Mouse (Mus musculus) lung, adult 2 months (tissue): ENCODE measurements around the gene Lmod3. TPM values are rescaled to one million over a fixed set of nuclear protein-coding genes. Genes with fewer than 3 reads are reported as not detected.

Experiments
- DNase-seq: peaks from one replicate; pipeline ENCODE4 v3.0.0; 2022
- H3K4me1 ChIP-seq: fragments of 200-500 bp; 2 replicates; pipeline ENCODE4 v1.6.1; 2011; ENCODE audit warnings: low read length; ENCODE audit not compliant: control insufficient read depth, insufficient read depth
- H3K4me3 ChIP-seq: fragments of 200-500 bp; replicated peaks from 2 replicates; pipeline ENCODE3; 2011; ENCODE audit warnings: low read depth, mild to moderate bottlenecking, control low read depth, low read length; ENCODE audit errors: extremely low read depth
- CTCF ChIP-seq: fragments of 200-500 bp; IDR thresholded peaks from 2 replicates; pipeline ENCODE4 v1.5.1; 2011; ENCODE audit warnings: mild to moderate bottlenecking, low read length, control low read depth; ENCODE audit not compliant: insufficient read depth
- POLR2A ChIP-seq: fragments of 200-500 bp; IDR thresholded peaks from 2 replicates; pipeline ENCODE4 v1.6.1; 2011; ENCODE audit warnings: low read depth, mild to moderate bottlenecking, control low read depth, low read length, borderline replicate concordance; ENCODE audit errors: extremely low read depth
- WGBS: fragments of 180-500 bp; shearing (Covaris S2); methylation state at CpG from one replicate; pipeline ENCODE4 v1.1.7; 2018; 5-methylcytosine and 5-hydroxymethylcytosine counted together
- polyA plus RNA-seq: library from polyadenylated mRNA; depleted of rRNA; stranded (reverse); fragments of >200 nt; gene quantifications from 2 replicates; pipeline ENCODE4 v1.2.3, GENCODE M21; 2012

Lmod3 gene
- polyA plus RNA-seq, 1 experiment = 2.0 TPM

DNA sequence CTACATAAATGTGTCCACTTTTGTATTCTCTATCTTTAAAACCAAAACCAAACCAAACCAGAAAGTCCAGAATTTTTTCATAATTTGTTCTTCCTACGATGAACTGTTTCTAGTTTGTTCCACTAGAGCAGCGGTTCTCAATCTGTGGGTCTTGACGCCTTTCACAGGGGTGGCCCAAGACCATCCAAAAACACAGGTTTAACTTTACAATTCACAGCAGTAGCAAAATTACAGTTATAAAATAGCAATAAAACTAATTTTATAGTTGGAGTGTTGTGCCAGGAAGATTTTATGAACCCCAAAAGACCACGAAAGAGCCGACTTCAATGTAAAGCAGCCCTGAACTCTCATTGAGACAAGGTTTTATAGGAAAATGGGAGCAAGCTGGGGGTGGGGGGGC lies 16.5 kb downstream of the Lmod3 start:
- Histone ChIP-seq H3K4me3 (no peak overlapping the region), H3K4me1 (no peaks in the 10 kb centered on the region)
- TF ChIP-seq POLR2A (no peak), CTCF (no peak)
- no peak for DNase-seq
- WGBS = 94% methylated on average over 5 of the region's 5 CpGs

- no peak overlapping the region for H3K4me3 ChIP-seq
- 71% methylated on average over 7 of the region's 7 CpGs for WGBS
- H3K4me1 ChIP-seq = no peaks in the 10 kb centered on the region
- TF ChIP-seq POLR2A (no peak), CTCF (no peak)
- no peak for DNase-seq
These were observed 17.5 kb downstream of the Lmod3 start for GRCm38 (mm10) chr6:97234911-97235668.

GRCm38 (mm10) chr6:97227067-97227847 lies 25.3 kb downstream of the Lmod3 start:
- no peak for TF ChIP-seq POLR2A
- no peak for TF ChIP-seq CTCF
- Histone ChIP-seq H3K4me3 (no peak overlapping the region), H3K4me1 (peaks cover 6% of the 10 kb centered on the region; the same call in 1 of the 2 replicates)
- WGBS = 96% methylated on average over 9 of the region's 9 CpGs
- no peak for DNase-seq

DNA sequence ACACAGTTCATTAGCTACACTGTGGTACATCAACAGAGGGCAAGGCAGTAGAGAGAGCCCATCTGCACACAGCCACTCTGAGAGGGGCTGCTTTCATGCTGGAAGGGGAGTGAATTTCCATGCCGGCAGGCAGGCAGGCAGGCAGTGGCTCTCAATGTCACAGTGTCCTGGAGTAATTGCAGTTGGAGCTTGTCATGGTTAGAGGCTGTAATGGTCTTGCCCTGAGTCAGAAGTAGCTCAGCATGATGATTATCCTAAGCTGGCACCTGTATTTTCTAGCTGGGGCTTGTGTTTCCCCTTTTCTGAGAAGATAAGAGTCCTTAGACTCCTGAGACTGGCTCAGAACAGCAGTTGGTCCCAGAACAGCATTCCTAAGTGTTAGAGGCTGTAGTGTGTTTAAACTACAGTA lies 26.5 kb downstream of the Lmod3 start:
- Histone ChIP-seq H3K4me3 (no peak overlapping the region), H3K4me1 (peaks cover 6% of the 10 kb centered on the region; the same call in 1 of the 2 replicates)
- TF ChIP-seq CTCF (no peak), POLR2A (no peak)
- no peak for DNase-seq
- 69% methylated on average over 1 of the region's 1 CpGs for WGBS

DNA sequence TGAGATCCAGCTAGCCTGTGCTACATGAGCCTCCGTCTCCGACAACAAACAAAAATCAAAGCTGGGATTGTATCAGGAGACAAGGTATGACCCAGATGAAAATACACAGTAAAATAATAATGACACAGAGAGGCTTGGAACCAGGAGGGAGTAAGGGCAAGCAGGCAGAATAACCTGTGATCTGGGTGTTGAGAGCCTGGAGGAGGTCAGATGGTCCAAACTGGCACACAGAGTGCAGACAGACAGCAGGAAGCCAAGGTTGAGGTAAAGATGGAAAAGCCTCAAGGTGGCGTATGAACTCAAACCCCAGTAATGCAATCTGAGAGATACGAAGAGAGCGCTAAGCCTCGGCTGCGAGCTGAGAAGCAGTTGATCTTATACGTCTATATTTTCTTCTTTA lies 28.1 kb downstream of the Lmod3 start:
- Histone ChIP-seq H3K4me3 (no peak overlapping the region), H3K4me1 (peaks cover 6% of the 10 kb centered on the region; the same call in 1 of the 2 replicates)
- TF ChIP-seq POLR2A (no peak), CTCF (no peak)
- no peak for DNase-seq
- 95% methylated on average over 8 of the region's 8 CpGs for whole genome bisulfite sequencing

DNA sequence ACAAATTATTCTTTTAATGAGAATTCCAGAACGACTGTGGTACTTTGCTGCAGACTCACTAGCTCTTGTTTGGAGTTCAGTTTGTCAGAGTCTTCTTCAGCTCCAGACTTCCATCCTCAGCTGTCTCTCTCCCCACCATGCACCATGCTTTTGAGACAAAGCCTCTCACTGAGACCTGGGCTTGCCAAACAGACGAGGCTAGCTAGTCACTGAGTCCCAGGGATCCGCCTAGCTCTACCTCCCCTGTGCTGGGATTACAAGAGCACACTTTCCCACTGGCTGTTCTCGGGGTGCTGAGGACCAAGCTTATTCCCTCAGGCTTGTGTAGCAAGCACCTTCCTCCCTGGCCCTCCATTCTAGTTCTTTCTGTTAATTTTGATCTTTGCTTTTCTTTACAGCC lies 29.0 kb downstream of the Lmod3 start:
- Histone ChIP-seq H3K4me3 (no peak overlapping the region), H3K4me1 (peaks cover 6% of the 10 kb centered on the region; the same call in 1 of the 2 replicates)
- WGBS = 80% methylated on average over 4 of the region's 4 CpGs
- no peak for DNase-seq
- TF ChIP-seq CTCF (no peak), POLR2A (no peak)

DNA sequence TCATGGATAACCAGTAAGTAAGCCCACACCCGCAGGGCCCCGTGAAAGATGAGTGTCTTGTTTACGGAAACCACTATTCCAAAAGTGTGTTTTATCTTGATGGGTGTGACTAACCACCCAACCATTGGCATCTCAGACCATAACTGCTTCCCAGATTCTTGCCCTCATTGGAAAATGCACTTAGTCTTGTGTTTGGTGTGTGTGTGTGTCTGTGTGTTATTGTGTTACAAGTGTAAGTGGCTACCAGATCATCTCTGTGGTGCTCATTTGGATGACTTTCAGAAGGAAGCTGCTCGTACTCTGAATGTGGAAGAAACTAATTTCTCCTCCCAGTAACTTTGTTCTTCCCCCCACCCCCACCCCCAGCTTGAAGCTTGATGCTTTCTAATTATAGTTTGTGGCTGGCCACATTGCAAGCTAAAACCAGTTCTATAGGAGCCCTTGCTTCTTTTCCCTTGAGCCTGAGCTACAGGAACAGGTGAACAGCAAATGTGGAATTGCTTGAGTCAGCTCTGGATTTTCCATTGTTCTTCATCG lies 29.6 kb downstream of the Lmod3 start:
- no peak for DNase-seq
- Histone ChIP-seq H3K4me3 (no peak overlapping the region), H3K4me1 (peaks cover 6% of the 10 kb centered on the region; the same call in 1 of the 2 replicates)
- TF ChIP-seq POLR2A (no peak), CTCF (no peak)
- WGBS = 17% methylated on average over 5 of the region's 5 CpGs

GRCm38 (mm10) chr6:97222321-97222720 lies 30.2 kb downstream of the Lmod3 start:
- TF ChIP-seq POLR2A (no peak), CTCF (no peak)
- no peak for DNase-seq
- H3K4me1 ChIP-seq = peaks cover 6% of the 10 kb centered on the region; the same call in 1 of the 2 replicates
- H3K4me3 ChIP-seq = no peak overlapping the region
- 59% methylated on average over 6 of the region's 6 CpGs for WGBS

DNA sequence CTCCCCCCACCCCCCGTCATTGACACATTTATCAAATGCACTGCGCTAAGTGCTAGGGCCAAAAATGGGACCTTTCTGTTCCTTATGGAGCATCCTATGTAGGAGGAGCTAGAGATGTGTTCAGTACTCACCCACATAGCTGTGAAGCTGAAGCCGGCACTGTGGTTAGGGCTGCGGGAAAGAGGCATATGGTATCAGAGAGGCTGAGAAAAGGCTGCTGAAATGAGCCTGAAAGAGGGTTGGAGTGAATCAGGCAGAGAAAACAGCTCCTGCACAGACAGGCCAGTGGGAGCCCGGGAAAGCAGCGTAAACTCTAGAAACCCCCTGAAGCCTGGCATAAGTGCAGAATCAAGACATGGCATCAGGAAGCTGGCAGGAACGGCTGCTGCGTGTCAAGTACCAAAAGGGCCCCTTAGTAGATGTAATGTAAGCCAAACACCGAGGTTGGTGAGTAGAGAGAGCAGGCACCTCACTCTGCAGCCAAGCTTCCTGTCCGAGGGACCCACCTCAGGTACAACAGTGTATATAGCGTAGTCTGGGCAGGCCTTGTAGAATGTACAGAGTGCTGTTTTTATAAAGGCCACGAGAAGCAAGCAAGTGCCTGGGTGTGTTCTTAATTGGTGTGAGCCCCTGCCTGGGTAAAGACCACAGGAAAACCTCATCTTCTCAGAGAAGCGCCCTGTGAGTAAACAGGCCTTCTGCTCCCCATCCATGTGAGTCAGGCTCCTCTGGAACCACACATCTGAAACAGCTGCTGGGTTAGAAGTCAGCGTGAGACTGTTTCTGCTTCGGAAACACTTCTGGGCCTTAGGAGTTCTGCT lies 31.1 kb downstream of the Lmod3 start:
- peaks cover 6% of the 10 kb centered on the region; the same call in 1 of the 2 replicates for H3K4me1 ChIP-seq
- H3K4me3 ChIP-seq = no peak overlapping the region
- no peak for DNase-seq
- TF ChIP-seq POLR2A (no peak), CTCF (no peak)
- WGBS = 59% methylated on average over 15 of the region's 15 CpGs
